Mouse (Mus musculus) erythroblast, embryonic 14.5 days (primary cell): ENCODE data around the gene Arid3a. TPM values are rescaled to one million over a fixed set of nuclear protein-coding genes. Genes with fewer than 3 reads are reported as not detected.

Experiments used
- H3K27me3 ChIP-seq: 2 replicates; pipeline ENCODE4 v1.6.1; 2012; ENCODE audit warnings: inconsistent platforms; ENCODE audit not compliant: control insufficient read depth
- H3K36me3 ChIP-seq: 2 replicates; pipeline ENCODE4 v1.6.1; 2012; ENCODE audit warnings: mild to moderate bottlenecking, inconsistent platforms; ENCODE audit not compliant: control insufficient read depth
- H3K4me1 ChIP-seq: 2 replicates; pipeline ENCODE4 v1.6.1; 2012; ENCODE audit warnings: inconsistent platforms; ENCODE audit not compliant: control insufficient read depth
- H3K4me3 ChIP-seq: replicated peaks from 2 replicates; pipeline ENCODE3; 2012; ENCODE audit warnings: moderate library complexity, mild to moderate bottlenecking, inconsistent platforms
- H3K9me3 ChIP-seq: 2 replicates; pipeline ENCODE4 v1.6.1; 2012; ENCODE audit warnings: low read length, inconsistent platforms, mixed read lengths; ENCODE audit not compliant: control insufficient read depth
- GATA1 ChIP-seq: IDR thresholded peaks from 2 replicates; pipeline ENCODE4 v1.6.1; 2012; ENCODE audit warnings: low read length, inconsistent platforms, mixed read lengths
- TAL1 ChIP-seq: IDR thresholded peaks from 3 replicates; pipeline ENCODE4 v1.6.1; 2012; ENCODE audit warnings: low read length, inconsistent platforms, mixed read lengths
- polyA plus RNA-seq: library from polyadenylated mRNA; stranded (reverse); fragments of >175 nt; gene quantifications from 2 replicates; pipeline ENCODE4 v1.2.3, GENCODE M21; 2012

The Arid3a gene
- polyA plus RNA-seq, 1 experiment = 1.4 TPM

DNA sequence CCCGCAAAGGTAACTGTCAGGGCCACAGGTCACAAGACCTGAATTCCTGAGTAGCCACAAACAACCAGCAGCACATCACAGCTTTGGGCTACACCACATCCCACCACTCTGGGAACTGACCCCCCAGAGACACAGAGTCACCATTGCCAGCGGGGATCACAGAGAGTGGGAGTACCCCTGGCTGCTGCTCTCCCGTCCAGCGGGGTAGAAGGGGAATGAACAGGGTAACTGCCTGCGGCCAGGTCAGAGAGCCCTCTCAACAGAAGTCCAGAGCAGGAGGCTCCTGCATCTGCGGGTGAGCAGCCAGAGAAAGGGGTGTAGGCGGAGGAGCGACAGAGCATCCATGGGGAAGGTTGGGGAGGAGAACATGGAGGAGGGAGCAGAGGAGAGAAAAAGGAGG is 10.8 kb upstream of the Arid3a start:
- Histone ChIP-seq H3K4me3 (peak overlapping the region; percentile 83), H3K27me3 (peaks cover 43% of the 10 kb centered on the region), H3K9me3 (peaks cover 8% of the 10 kb centered on the region), H3K36me3 (peaks cover 25% of the 10 kb centered on the region), H3K4me1 (peaks cover 92% of the 10 kb centered on the region)
- TF ChIP-seq TAL1 (no peak), GATA1 (no peak)

DNA sequence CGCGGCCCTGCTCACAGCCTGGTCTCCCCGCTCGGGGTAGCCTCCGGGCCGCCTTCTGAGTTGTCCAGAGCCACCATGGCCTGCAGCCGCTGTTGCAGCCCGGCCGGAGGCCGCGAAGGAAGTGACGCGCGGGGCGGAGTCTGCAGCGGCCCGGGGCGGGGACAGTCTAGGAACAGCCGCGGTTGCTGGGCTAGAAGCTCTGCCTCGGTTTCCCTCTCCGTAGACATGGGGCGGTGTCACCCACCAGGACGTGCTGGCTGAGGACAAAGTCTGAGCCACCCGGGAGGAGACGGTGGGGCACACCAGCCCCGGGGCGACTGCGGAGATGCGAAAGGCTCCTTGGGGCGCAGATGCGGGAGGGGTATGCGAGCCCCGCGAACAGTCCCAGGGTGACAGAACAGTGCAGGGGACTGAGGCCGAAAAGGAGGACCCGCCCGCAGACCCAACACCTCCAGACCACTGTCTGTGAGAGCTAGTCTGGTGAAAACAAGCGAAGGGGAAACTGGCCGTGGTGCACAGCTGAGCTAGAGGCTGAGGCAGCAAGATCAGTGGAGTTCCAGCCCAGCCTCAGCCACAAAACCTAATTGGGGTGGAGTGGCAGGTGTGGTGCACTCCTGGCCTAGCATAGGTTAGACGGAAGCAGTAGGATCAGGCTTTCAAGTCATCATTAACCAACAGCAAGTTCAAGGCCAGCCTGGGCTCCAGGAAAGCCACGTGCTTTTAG is 9.9 kb upstream of the Arid3a start, which contains the start of gene Kiss1r:
Kiss1r (plus strand) TSS at position 164 of the 724 bp plus-strand sequence.
- TF ChIP-seq TAL1 (no peak), GATA1 (no peak)
- Histone ChIP-seq H3K4me3 (peak within 1 kb of the TSS; percentile 83), H3K36me3 (peaks cover 16% of the 10 kb centered on the region), H3K27me3 (peaks cover 52% of the 10 kb centered on the region), H3K9me3 (peaks cover 15% of the 10 kb centered on the region), H3K4me1 (peaks cover 93% of the 10 kb centered on the region)

DNA sequence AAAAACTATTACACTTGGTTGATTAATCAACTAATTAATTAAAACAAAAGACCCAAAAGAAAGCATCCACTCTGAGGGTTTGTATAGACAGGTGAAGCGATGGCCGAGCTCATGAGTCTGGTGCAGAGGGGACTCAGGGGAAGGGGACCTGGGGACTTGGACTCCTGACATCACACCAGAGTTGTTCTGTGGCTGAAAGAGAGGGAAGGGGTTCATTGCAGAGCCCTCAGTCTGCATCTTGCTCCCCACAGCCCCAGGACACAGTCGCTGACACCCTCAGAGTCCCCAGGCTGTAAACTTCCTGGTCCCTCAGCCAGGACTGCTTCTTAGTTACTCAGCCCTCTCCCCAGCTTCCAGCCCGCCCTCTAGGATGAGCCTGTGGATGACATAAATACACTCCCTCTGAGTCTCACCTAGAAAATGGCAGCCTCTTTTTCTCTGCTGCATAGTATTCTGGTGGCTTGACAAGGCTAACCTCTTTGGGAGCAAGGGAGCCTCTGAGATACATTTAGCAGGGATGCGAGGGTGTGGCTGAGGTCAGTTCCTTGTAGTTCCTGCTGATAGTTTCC is 9.2 kb upstream of the Arid3a start:
- Histone ChIP-seq H3K4me3 (peak overlapping the region; percentile 83), H3K9me3 (peaks cover 15% of the 10 kb centered on the region), H3K36me3 (peaks cover 10% of the 10 kb centered on the region), H3K27me3 (peaks cover 58% of the 10 kb centered on the region), H3K4me1 (peaks cover 86% of the 10 kb centered on the region)
- TF ChIP-seq TAL1 = no peak
- TF ChIP-seq GATA1 = no peak

DNA sequence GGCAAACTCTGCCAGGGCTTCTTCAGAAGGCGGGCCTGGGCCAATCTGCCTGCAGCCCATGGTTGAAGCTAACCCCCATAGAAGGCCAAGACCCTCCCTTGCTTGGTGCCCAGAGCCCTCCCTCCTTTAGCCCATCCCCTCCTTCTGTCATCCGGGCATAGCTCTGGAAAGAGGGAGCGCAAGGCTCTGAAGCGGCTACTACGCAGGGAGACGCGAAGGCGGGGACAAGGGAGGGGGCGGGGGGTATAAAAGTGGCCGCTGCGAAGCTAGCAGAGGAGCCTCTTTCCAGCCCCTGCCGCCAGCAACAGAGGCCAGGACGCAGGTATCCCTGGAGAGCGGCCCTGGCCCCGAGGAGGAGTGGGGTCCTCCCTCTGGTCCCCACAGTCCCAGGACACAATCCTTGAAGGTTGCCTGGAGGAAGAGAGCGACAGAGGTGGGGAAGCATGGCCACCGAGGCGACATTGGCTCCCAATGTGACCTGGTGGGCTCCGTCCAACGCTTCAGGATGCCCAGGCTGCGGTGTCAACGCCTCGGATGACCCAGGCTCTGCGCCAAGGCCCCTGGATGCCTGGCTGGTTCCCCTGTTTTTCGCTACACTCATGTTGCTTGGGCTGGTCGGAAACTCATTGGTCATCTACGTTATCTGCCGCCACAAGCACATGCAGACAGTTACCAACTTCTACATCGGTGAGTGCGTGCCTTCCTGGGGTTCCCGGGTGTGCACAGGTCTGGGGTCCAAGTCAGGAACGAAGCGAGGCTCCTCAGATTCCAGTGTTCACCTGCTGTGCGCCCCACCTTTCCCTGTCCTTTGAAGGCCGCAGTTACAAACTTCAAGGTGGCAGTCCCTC is 8.4 kb upstream of the Arid3a start:
- peaks cover 15% of the 10 kb centered on the region for H3K9me3 ChIP-seq
- peaks cover 79% of the 10 kb centered on the region for H3K4me1 ChIP-seq
- H3K27me3 ChIP-seq = peaks cover 66% of the 10 kb centered on the region
- H3K4me3 ChIP-seq = no peak overlapping the region
- TF ChIP-seq GATA1 (no peak), TAL1 (no peak)
- H3K36me3 ChIP-seq = peaks cover 3% of the 10 kb centered on the region

DNA sequence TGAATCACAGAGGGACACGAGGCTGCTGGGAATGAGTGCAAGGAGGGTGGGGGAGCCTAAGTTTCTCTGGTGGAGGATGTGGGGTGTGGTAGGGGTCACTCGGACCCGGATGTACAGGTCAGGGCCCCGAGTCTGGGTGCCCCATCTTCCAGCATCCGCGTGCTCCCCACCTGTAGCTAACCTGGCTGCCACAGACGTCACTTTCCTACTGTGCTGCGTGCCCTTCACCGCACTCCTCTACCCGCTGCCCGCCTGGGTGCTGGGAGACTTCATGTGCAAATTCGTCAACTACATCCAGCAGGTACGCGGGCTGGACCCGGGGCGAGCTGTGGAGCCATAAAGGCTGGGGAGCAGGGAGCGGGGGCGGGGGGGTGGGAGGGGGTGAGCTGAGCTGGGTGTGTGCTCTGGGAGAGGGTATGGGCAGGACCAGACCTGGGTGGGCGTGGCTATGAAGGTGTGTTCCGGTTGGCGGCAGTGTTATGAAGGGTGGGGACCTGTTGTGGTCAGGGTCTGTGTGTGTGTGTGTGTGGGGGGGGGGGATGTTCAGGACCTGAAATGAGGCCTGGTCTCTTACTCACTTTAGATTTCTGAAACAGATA is 7.5 kb upstream of the Arid3a start:
- TF ChIP-seq GATA1 (no peak), TAL1 (no peak)
- H3K27me3 ChIP-seq = peaks cover 72% of the 10 kb centered on the region
- no peaks in the 10 kb centered on the region for H3K36me3 ChIP-seq
- H3K4me3 ChIP-seq = no peak overlapping the region
- peaks cover 71% of the 10 kb centered on the region for H3K4me1 ChIP-seq
- H3K9me3 ChIP-seq = peaks cover 15% of the 10 kb centered on the region

DNA sequence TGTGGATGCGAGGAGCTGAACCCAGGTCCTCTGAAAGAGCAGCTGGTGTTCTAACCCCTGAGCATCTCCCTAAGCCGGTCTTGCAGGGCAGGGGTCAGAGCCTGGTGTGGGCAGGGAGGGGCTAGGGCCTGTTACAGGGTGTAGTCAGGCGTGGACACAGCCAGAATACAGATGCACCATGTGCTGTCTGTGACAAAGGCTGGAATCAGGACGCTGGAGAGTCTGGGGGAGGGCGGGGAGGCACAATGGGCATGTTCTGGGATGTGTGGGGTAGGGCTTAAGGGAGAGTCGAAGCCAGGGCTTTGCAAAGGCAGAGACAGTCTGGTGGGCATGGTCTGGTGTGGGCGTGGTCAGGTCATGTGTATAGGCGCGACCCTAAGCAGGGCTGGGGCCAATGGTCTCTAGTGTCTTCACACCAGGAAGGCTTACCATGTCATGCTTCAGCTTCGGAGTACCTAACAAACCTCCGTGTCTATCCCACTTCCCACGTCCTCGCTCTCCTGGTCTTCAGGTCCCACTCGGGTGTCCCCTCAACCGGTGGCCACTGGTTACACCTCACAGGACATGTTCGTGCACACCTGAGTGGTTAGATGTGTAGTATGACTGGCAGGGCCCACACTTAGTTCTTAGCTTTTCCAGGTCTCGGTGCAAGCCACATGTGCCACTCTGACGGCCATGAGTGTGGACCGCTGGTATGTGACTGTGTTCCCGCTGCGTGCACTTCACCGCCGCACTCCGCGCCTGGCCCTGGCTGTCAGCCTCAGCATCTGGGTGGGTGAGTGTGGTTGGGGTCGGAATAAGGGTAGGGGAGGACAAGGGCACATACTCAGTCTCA is 6.6 kb upstream of the Arid3a start:
- Histone ChIP-seq H3K36me3 (no peaks in the 10 kb centered on the region), H3K9me3 (peaks cover 15% of the 10 kb centered on the region), H3K4me3 (no peak overlapping the region), H3K4me1 (peaks cover 66% of the 10 kb centered on the region), H3K27me3 (peaks cover 72% of the 10 kb centered on the region)
- TF ChIP-seq GATA1 (no peak), TAL1 (no peak)

DNA sequence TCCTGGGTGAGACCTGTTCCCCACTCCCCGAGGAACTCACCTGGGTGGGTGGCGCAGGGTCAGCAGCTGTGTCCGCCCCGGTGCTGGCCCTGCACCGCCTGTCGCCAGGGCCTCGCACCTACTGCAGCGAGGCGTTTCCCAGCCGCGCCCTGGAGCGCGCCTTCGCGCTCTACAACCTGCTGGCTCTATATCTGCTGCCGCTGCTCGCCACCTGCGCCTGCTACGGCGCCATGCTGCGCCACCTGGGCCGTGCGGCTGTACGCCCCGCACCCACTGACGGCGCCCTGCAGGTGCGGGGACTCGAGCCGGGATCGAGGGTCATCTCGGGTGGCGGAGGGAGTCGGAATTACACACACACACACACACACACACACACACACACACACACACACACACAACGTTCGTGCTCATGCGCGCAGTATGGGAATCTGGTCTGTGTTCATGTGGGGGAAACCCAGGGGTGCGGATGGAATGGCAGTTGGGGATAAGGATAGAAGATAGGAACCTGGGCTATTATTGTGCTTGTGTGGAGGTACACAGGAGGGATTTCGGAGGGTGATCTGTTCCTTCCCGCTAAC is 5.8 kb upstream of the Arid3a start, which contains the start of gene R3hdm4:
R3hdm4 (minus strand) TSS at position 251 of the 578 bp plus-strand sequence.
- Histone ChIP-seq H3K9me3 (peaks cover 15% of the 10 kb centered on the region), H3K27me3 (peaks cover 72% of the 10 kb centered on the region), H3K36me3 (no peaks in the 10 kb centered on the region), H3K4me1 (peaks cover 67% of the 10 kb centered on the region), H3K4me3 (no peak within 1 kb of the TSS)
- TF ChIP-seq TAL1 = no peak
- TF ChIP-seq GATA1 = no peak

DNA sequence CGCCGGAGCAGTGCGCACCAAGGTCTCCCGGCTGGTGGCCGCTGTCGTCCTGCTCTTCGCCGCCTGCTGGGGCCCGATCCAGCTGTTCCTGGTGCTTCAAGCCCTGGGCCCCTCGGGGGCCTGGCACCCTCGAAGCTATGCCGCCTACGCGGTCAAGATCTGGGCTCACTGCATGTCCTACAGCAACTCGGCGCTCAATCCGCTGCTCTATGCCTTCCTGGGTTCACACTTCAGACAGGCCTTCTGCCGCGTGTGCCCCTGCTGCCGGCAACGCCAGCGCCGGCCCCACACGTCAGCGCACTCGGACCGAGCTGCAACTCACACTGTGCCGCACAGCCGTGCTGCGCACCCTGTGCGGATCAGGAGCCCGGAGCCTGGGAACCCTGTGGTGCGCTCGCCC is 5.3 kb upstream of the Arid3a start:
- no peak overlapping the region for H3K4me3 ChIP-seq
- no peaks in the 10 kb centered on the region for H3K36me3 ChIP-seq
- H3K9me3 ChIP-seq = peaks cover 15% of the 10 kb centered on the region
- TF ChIP-seq TAL1 (no peak), GATA1 (no peak)
- H3K27me3 ChIP-seq = peaks cover 72% of the 10 kb centered on the region
- H3K4me1 ChIP-seq = peaks cover 67% of the 10 kb centered on the region
